Mouse (Mus musculus) frontal cortex, postnatal 25 days (tissue): ENCODE results near the gene Thrb.
"Not testable (repeated sequence)": the region's sequence is repeated elsewhere in the genome, so short reads cannot be mapped to it uniquely, and the experiment has no call there.

Experiments used
- DNase-seq, 2 experiments: peaks; one replicate each; pipeline ENCODE4 v3.0.0; 2022; ENCODE audit warnings: low spot score in 2 of 2

Gene Thrb

GRCm38 (mm10) chr14:17879446-17879845, 219.4 kb downstream of the Thrb start:
- DNase-seq: no peak

GRCm38 (mm10) chr14:17884884-17885283, 224.8 kb downstream of the Thrb start:
- no peak for DNase-seq

GRCm38 (mm10) chr14:17885320-17885719, 225.3 kb downstream of the Thrb start:
- no peak for DNase-seq

- DNase-seq: no peak
Observed at GRCm38 (mm10) chr14:17894791-17895190, 234.7 kb downstream of the Thrb start.

- no peak for DNase-seq
Observed at GRCm38 (mm10) chr14:17899733-17900413, 239.8 kb downstream of the Thrb start.

- DNase-seq: no peak
Observed at GRCm38 (mm10) chr14:17900414-17900795, 240.3 kb downstream of the Thrb start.

- no peak for DNase-seq
Observed at GRCm38 (mm10) chr14:17902426-17902825, 242.4 kb downstream of the Thrb start.

- no peak for DNase-seq
Observed at GRCm38 (mm10) chr14:17903121-17903520, 243.1 kb downstream of the Thrb start.

- no peak for DNase-seq
Observed at GRCm38 (mm10) chr14:17904554-17904953, 244.5 kb downstream of the Thrb start.

GRCm38 (mm10) chr14:17905627-17906026, 245.6 kb downstream of the Thrb start:
- no peak for DNase-seq

- DNase-seq: no peak
Observed at GRCm38 (mm10) chr14:17906931-17907330, 246.9 kb downstream of the Thrb start.

- DNase-seq: no peak
Observed at GRCm38 (mm10) chr14:17911157-17911556, 251.1 kb downstream of the Thrb start.

- DNase-seq: no peak
Observed at GRCm38 (mm10) chr14:17912573-17913207, 252.6 kb downstream of the Thrb start.

- DNase-seq: no peak
Observed at GRCm38 (mm10) chr14:17915556-17915955, 255.5 kb downstream of the Thrb start.

GRCm38 (mm10) chr14:17916651-17917050, 256.6 kb downstream of the Thrb start:
- no peak for DNase-seq

- no peak for DNase-seq
Observed at GRCm38 (mm10) chr14:17917124-17917763, 257.2 kb downstream of the Thrb start.

GRCm38 (mm10) chr14:17917899-17918298, 257.8 kb downstream of the Thrb start:
- no peak for DNase-seq

GRCm38 (mm10) chr14:17922807-17923704, 263.0 kb downstream of the Thrb start:
- no peak for DNase-seq

- peak; percentile 43 to 50 for DNase-seq
Observed at GRCm38 (mm10) chr14:17927469-17927868, 267.4 kb downstream of the Thrb start.

- DNase-seq: no peak
Observed at GRCm38 (mm10) chr14:17929585-17929984, 269.5 kb downstream of the Thrb start.

GRCm38 (mm10) chr14:17933475-17933874, 273.4 kb downstream of the Thrb start:
- DNase-seq: no peak

GRCm38 (mm10) chr14:17934779-17935178, 274.7 kb downstream of the Thrb start:
- DNase-seq: not testable (repeated sequence)
